Mouse (Mus musculus) cerebellum, adult 9-11 months (tissue): ENCODE measurements around the gene St8sia1.

ENCODE experiments used
- DNase-seq: peaks from one replicate; pipeline ENCODE4 v3.0.0; 2022

Gene St8sia1

DNA sequence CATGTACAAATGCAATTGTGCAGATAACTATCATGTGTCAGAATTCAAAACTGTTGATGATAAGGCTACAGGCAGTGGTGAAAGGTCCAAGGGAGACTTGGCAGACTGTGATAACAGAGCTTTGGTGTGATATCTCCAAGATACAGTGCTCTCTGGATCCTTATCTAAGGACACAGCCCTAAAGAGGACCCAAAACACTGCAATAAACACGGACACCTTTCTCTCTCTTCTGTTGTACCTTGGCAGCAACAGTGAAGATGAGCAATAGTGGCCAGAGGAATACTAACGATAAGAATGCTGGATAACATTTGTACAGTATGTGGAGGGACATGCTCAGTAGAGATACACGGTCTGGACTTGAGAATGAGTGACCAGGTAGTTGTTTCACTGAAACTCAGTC, 55.8 kb downstream of the St8sia1 start:
- no peak for DNase-seq

DNA sequence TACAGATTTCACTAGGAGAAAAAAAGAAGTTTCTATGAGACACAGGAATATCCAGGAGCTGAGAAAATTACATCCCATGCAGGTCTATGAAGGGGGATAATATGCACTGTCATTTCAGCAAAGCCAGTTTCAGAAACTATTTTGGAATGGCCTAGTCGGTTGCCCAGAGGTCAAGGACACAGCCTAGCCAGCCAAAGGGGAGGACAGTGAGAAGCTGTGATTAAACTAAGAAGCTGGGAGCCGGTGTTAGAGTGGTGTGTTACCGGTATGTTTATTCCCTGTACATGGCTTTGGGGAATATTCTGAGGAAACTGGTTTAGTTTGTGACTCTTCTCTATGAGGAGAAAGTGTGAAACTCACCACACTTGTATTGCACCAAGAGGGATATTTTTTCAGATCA, 68.9 kb downstream of the St8sia1 start:
- no peak for DNase-seq

DNA sequence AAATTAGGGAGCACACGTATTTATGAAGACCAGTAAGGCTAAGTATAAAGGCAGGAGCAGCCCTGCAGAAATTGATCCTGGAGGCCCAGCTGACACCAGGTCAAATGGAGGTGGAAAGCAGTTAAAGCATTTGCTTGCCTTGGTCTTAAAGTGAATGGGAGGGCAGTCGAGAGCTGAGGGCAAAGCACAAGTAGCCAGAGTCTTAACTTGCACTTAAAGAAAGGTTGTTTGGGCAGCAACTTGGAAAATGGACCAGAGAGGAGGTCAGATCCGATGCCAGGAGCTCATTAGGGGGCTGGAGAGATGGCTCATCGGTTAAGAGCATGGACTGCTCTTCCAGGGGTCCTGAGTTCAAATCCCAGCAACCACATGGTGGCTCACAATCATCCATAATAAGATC, 70.5 kb downstream of the St8sia1 start:
- DNase-seq = no peak

DNA sequence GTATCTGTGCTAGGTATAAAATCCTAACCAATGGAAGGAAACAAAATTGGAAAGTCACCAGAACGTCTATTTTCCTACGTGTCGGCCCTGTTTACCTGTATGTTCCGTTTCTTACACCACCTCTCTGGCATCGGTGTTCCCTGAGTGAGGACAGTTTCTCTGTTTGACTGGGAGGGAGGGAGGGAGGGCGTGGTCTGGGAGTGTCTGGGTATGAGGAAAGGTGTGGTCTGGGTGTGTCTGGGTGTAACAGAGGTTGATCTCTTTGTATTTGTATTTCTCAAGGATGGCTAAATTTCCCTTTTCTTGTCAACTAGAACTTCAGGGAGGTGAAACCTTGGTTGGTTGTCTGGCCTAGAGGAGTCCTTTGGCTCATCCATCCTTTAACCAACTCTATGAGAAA, 73.9 kb downstream of the St8sia1 start:
- DNase-seq = no peak

DNA sequence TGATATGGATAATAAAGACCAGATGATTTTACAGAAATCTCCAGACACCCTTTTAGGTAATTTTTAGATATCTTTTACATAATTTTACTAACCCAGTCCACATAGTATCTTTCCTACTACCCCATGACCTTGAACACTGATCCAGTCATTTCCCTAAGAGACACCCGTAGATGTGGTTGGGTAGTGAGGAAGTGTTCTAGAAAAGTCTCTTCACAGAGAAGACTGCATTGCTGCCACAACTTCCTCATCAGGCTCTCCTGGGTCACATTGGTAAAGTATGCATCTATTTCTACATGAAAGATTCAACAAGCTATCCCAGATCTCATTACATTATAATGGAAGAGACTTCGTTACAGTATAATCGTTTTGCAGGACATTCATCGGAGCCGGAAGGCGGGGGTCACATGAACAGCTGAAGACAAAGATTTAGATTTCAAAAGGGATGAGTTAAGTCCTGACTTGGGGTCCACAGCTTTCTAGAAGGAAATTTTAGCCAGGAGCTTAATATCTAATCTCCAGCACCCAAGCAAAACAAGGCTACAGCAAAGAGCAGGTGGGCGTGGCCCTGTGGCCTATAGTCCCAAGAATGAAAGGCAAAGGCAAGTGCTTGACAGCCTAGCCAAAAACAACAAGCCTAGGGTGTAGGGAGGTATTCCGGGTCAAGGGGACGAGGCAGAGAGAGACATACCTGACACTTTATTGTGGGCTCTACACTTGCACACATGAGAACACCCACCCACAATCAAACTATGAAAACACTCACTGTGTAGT, 75.1 kb downstream of the St8sia1 start:
- no peak for DNase-seq

DNA sequence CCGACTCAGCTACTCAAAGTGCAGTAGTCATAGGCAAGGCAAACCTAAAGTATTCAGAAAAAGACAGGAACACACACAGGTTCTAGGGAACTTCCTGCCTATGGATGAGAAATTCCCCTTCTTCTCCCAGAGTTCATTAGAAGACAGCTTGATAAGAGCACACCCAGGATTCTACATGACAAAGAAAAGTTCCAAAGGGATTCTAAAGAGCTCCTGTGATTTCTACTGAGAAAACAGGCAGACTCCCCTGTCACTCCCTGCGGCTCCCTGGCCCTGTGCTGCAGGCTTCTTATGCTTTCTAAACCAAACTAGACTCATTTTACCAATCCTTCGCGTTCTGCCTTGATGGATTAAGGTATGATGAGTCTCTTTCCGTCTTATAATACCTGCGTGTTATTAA, 75.9 kb downstream of the St8sia1 start:
- no peak for DNase-seq

DNA sequence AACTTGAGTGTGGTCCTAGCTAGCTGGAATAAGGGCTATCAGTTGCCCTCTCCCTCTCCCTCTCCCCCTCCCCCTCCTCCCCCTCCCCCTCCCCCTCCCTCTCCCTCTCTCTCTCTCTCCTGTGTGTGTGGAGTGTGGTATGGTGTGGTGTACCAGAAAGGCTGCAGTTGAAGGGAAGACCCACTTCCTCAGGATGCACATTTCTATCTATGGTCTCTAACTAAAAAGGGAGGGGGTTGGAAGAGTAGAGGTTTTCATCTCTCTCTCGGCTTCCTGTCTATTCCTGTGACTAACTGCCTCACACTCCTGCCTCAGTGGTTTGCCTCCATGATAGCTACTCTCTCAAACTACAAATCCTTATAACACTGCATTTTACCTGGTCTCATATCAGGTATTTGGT, 76.9 kb downstream of the St8sia1 start:
- no peak for DNase-seq

DNA sequence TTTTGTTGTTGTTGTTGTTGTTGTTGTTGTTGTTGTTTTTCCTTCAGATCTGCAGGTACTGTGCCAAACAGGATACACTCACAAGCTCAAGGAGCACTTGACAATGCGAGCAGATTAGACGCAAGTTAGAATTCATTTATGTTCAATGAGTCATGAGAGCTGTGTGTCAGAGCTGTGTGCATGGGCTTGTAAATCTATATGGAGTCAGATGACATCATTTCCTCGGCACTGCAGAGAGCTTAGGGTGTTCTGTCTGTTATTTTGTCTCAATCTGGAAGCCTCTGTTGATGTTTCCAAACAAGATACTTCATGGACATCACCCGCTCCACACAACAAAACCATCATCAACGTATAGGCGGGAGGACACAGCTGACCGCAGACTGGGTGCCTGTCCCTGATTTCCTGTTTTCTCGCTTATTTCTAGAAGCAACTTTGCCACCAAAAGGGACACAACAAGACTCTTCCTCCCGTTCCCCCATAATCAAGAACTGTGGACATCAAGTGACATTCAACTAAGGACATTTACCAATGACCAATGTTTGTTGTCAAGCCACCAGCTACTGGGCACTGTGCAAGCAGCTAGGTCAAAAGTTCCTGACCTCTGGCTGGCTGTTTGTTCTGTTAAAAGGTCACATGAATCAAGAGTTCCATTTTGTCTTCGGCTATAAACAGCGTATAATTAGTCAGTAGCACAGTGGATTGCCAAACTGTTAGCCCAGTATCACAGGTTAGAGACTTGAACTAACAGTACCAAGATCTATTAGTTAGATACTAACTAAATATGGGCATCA, 78.7 kb downstream of the St8sia1 start:
- no peak for DNase-seq

DNA sequence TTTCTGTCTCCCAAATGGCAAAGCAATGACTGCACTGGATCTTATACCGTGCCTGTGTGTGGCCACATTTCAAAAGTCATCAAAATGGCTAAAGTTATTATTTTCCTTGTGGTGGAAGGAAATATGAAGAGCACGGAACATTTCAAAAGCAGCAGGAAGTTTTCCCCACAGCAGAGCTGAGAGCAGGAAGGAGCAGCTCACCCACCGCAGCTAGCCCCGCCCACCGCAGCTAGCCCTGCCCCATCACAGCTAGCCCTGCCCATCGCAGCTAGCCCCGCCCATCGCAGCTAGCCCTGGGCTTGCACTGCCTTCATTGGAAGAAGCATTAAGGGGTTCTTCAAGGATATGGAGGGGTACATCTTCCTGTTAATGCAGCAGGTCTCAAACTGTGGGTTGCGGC, 80.1 kb downstream of the St8sia1 start:
- DNase-seq = no peak

DNA sequence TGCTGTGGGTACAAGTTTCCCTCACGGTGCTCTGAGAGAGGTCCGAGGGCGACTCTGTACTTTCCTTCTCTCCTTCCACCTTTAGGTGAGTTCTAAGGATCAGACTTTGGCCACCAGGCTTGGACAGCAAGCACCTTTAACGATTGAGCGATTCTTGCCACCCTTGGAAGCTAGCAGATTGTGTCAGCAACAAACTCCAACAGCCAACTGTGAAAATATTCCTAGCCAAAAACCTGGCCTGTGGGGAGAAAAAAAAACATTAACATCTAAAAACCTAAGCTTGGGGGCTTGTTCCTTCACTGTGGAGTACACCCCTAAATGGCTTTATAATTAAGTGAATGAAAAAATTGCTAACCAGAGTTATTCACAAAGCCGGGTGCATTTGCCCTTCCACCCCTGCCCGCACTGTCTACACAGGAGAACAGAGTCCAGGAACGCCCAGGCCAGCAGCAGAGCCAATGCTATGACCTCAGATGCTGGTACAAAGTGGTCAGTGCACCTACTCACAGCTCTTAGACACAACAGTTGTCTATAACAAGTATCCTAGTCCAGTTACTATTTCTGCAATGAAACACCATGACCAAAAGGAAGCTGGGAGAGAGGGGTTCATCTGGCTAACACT, 83.3 kb downstream of the St8sia1 start:
- peak; percentile 25 for DNase-seq

DNA sequence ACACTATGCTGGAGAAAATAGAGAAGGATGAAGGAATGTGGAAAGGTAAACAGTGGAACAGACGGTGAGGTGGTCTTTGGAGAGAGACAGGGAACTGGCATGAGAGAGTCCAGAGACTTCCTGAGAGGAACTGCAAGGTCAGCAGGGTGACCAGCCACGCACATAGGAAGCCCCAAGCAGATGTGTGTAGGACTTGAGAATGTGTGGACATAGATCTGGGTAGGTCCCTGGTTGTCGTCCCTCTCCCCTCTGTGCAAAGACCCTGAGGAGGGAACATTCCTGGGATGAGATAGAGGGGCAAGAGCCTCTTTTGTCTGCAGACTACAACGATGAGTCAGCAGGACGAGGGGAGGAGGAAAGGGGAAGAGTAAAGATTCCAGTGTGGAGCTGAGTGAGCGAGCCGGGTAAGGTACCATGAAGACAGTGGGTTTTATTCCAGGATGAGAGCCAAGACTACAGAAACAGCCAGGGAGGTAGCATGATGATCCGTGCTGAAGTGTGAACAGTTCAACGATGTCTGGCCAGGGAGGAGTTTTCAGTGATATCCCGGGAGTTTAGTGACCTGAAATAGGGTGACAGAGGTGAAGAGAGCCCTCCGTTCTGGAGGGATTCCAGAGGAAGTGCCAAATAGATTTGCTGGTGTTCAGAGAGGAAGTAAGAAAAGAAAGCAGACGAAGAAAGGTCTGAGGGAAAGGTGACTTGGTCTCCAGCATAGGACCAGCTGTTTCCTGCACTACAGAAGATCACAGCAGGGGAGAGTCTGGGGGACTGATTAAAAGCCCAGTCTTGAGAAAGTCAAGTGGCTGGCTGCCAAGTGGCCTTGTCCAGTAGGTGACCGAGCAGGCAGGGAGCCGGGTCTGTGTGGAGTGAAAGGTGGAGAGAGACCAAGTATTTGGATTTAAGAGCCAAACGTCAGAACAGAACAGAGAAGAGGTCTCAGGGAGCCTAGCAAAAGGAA, 85.2 kb downstream of the St8sia1 start:
- DNase-seq = peak; percentile 53

DNA sequence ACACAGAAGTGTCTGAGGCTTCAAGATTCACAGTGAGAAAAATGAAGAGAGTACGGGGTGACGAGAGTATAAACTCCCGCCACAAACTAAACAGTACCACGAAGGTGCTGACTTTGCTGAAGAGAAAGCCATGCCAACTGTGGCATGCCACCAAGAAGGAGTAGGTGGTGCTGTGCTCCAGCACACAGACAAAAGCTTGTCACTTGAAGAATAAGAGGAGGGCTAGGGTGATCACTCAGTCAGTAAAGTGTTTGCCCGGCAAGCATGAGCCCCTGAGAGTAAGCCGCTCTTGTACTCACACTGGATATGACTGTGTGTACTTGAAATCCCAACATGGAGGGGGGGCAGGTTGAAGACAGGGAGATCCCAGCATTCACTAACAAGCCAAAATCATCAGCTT, 87.0 kb downstream of the St8sia1 start:
- no peak for DNase-seq

DNA sequence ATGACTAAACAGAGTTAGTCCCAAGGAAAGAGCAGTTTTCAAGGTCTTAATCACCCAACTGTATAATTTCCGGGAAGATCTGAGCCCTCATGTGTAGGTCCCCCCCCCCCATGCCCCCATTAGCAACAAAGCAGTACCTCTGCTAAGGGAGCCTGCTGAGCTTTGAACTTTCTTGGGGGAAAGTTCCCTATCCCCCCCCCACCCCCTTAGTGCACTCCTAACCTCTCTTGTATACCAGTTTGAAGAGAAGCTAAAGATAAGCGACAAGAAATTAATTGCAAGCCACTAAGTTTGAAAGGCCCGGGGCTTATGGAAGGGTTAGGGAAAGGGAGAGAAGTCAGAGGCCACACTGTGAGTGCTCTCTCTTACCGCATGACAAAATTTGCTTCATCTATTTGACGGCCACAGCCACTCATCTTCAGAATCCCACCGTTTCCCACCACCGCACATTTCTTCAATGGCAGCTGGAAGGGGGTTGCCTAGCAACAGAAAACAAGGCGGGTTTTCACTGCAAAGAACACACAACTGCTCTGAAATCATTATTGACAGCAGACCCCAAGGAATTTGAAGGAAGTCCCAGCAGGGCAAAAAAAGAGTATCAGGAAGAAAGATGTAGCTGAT, 87.9 kb downstream of the St8sia1 start:
- no peak for DNase-seq

DNA sequence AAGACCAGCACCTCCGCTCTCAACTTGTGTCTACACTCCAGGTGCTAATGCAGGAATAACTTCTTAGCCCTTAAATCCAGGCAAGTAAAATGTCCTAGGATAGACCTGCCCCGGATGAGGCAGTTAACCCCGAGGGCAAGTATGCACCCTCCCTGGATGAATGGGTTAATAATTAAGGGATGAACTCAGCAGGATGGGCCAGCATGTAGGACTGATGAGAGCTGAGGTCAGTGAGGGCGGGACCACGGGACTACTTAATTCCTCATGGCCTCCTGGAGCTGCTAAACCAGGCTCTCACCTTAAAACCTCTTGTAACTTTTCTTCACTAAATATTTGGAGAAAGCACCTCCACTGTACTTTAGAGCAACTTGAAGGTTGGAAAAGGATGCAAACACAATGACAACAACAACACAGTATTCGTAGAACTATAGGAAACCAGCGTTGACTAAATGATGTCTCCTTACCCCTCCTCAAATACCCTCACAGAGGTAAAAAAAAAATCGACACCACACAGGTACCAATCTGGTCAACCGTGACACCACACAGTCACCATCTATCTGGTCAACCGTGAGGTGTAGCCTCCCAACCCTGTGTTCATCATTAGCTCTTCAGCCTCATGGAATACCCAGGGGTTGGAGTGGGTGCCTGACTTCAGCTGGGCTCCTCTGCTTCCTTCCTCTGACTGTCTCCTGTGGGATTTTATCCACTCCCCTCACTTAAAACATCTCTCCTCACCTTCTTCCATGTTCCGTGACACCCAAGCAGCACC, 90.3 kb downstream of the St8sia1 start:
- DNase-seq = no peak

DNA sequence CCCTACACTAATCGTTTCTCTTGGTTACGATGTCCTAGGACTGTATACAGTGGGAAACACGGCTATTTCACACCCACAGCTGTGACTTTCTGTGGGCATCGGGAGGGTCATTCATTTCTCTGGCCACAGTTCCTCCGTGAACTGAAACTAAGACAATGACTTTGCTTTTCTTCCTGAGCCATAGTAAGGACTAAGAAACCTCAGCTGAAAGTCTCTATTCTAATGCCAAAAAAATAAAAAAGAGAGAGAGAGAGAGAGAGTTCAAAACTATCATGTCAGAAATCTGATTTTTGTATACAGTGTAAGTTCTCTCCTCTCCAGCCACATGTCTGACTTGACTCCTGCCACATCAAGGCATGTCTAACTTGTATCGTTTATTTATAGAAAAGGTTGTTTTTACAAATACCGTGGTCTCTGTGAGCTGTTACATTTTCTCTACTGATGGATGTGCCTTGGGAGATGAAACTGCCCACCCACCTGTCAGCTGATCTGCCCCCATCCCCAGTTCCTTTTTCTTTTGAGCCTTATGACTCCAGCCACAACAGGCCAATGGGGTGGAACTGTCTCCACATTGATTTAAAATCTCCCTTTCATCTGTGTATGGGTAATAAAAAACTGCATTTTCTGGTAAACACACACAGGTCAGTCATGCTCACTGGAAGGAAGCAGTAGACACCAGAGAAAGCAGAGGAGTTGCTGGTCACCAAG, 94.4 kb downstream of the St8sia1 start:
- no peak for DNase-seq

DNA sequence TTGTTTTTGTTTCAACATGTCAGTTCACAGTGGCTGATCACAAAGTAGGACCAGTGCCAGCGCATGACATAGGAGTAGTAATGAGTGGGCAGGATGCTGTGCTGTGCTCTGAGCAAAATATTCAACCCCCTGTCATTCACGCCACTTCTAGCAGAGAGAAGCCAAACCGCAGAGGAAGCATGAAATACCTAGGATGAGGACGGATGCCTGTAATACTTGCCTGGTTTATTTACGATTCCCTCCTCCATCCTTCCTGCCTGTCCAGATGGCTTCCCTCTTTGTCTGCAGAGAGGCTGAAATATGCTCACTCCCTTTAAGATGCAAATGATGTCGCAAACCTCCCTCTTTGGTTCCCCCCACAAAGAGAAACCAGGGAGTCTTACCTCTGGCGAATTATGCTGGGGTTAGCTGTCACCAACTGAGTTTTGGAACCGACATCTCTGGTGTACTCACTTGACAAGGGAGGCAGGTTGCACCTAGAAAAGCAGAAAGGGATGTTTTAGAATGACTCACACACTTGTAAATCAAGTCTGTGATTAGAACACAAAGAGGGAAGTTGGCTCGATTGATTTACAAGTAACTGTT, 96.7 kb downstream of the St8sia1 start:
- DNase-seq = peak; percentile 65

DNA sequence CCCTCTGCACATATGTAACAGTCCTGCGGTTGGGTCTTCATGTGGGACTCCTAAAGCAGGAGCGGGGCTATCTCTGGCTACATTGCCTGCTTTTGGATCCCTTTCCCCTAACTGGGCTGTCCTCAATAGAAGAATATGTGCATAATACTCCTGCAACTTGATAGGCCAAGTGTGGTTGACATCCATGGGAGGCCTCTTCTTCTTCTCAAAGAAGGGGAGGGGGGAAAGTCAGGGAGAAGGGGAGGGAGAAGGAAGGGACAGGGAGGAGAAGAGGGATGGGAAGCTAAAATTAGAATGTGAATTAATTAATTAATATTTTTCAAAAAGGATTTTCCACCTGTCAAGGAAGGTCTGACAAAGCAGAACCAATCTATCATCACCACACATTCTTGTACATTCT, 97.2 kb downstream of the St8sia1 start:
- no peak for DNase-seq

DNA sequence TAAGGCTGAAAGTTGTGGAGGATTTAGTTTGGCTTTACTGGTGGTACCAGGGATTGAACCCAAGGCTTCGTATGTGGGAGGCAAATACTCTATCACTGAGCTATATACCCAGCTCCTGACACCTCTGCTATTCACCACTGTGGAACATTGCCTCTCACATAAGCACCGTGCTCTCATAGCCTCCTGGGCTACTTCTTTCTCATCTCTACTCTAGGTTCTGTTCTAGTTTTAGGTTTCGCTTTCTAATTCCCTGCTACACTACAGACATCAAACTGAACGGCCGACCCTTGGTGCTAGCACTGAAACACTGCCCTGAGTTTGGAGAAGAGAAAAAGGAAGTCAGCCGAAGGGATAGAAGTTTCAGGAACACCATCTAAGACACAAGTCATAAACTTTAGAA, 99.1 kb downstream of the St8sia1 start:
- no peak for DNase-seq

DNA sequence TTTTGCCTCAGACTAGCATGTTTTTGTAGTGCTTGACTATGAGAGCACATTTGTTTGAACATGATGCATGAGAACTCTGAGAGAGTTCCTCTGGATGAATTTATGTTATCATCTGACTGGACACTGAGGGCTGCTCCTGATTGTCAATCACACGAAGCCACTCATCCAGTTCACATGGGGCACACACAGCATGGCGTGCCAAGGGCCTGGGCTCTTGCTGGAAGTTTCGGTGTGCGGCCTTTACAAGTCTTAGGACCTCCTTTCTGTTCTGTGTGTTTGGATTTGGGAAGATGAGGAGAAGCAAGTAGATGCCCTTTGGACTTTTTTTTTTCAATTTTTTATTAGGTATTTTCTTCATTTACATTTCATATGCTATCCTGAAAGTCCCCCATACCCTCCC, 100.4 kb downstream of the St8sia1 start:
- no peak for DNase-seq

DNA sequence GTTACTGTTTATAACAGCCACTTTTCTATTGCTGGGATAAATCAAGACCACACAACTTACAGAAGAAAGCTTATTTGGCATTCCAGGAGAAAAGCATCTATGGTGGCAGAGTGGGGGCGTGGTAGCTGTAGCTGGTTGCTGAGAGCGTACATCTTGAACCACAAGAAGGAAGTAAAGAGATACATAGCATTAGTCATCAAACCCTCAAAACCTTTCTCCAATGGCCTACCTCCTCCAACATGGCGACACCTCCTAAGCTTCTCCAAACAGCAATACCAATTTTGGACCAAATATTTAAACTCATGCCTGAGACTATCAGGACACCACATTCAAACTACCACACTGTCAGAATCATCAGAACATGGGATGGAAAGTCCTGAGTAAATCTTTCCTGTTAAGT, 102.0 kb downstream of the St8sia1 start:
- no peak for DNase-seq

DNA sequence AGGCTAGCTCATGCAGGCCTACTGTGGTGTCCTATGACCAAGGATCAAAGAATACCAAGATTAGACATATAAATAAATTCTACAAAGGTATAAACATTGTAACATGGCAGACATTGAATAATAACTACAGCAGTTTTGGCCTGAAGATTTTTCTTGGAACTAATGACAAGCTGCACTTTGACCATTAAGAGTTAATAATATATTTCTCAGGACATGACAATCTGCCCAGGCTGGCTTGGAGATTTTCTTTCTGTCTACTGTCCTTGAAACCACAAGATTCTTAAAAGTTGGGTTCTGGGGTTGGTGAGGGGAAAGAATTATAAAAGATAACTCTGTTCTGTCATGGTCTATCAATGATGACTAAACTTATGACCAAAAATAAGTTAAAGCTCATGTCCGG, 103.9 kb downstream of the St8sia1 start:
- DNase-seq = no peak
